Mouse (Mus musculus) gastrocnemius, adult 2 months (tissue): ENCODE measurements at regions not wholly inside any gene's neighbourhood (a gene's known extent, or its start where the extent isn't known, plus 50 kb on each side); places are given as distances from the start of the nearest gene placed in this dataset.

ENCODE experiments used
- DNase-seq: peaks from one replicate; pipeline ENCODE4 v3.0.0; 2022
- H3K27ac ChIP-seq: fragments of 200-600 bp; 2 replicates; pipeline ENCODE4 v1.8.1; 2022; ENCODE audit warnings: mild to moderate bottlenecking
- H3K4me3 ChIP-seq: fragments of 200-600 bp; 2 replicates; pipeline ENCODE4 v1.8.1; 2022; ENCODE audit warnings: mild to moderate bottlenecking, moderate library complexity
- CTCF ChIP-seq: fragments of 200-600 bp; IDR thresholded peaks from 2 replicates; pipeline ENCODE4 v1.8.1; 2022; ENCODE audit warnings: antibody characterized with exemption, mild to moderate bottlenecking, moderate library complexity
- intact Hi-C: fragments of 180-260 bp; cut with DNase I; formaldehyde crosslinking; loops from one replicate; pipeline ENCODE4 v1.15.1; 2025

GRCm38 (mm10) chr10:21829062-21829731, 52.8 kb upstream of the Sgk1 start:
- no peak overlapping the region for H3K27ac ChIP-seq
- H3K4me3 ChIP-seq = no peak overlapping the region
- no peak for DNase-seq
- intact Hi-C loops = no loop called here
- no peak for TF ChIP-seq CTCF

- no peak overlapping the region for H3K4me3 ChIP-seq
- no peak overlapping the region for H3K27ac ChIP-seq
- TF ChIP-seq CTCF = no peak
- DNase-seq = no peak
- intact Hi-C loops = no loop called here
Observed at GRCm38 (mm10) chr10:21831002-21831696, 50.8 kb upstream of the Sgk1 start.
